Mouse (Mus musculus): ENCODE data around the gene Epc2.

DNA sequence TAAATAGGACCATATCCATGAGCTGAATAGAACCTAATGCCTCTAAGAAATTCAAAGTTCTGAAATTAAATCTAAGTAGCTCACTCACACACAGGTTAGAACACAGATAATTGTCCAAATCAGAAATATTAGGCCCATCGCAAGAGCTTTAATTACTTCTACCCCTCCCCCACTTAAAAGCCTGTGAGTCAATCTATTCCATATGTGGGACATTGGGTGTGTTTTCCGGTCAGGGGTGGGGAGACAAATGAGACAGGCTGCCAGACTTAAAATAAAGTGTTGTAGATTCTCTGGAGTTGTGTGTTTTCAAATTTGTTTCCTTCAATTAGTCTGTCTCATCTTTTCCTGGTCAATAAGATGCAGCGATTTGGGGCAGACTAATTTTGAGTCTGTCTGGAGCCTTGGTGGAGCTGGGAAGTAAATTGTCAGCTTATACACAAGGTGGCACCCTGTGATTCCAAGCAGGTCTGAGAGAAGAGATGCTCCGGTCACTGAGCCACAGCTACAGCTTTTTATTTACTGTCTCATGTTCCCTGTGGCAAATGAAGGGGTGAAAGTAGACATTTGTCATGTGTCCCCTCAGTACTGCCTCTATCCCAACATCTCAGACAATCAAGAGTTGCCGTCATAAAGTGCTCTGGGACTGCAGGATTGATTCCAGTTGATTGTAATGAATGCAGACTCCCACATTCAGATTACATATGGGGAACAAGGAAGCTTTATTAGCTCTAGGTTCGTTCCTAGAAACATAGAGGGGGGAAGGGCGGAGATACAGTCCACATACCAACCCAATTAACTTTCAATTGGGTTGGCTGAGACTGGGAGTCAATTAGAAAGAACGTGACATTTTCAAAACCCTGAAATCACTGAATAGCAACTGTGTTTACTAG, 3.5 kb upstream of the Epc2 start:
- TF ChIP-seq CTCF (IDR thresholded peaks at IDR 0.05; ENCODE audit: extremely low read depth, insufficient read length, insufficient replicate concordance, low read depth, low read length) (no peak), POLR2A (IDR thresholded peaks at IDR 0.05; ENCODE audit: low read depth, low read length) (no peak)

Measured in small intestine, adult 2 months (tissue).